Mouse (Mus musculus): ENCODE data around the gene Ldb3. TPM values are rescaled to one million over a fixed set of nuclear protein-coding genes. Genes with fewer than 3 reads are reported as not detected.
A peak's percentile ranks its signal among the peaks of the same experiment; 100 is the strongest.

Ldb3 gene
- polyA plus RNA-seq, 1 experiment from 2014 or later, result 0.68 TPM

- H3K4me2 ChIP-seq (replicated peaks), result no peak overlapping the region
- 83% methylated on average over 17 of the region's 17 CpGs for WGBS
- ATAC-seq (ENCODE audit: low FRiP score), result no peak
Measured at GRCm38 (mm10) chr14:34595596-34596255, 7.2 kb upstream of the Ldb3 start.

GRCm38 (mm10) chr14:34591741-34592535 is 3.5 kb upstream of the Ldb3 start:
- H3K27me3 ChIP-seq (ENCODE audit: control insufficient read depth, insufficient read depth, low read length), result no peaks in the 10 kb centered on the region
- no peak overlapping the region for H3K4me2 ChIP-seq (replicated peaks)
- no peaks in the 10 kb centered on the region for H3K4me1 ChIP-seq (replicated peaks; ENCODE audit: control insufficient read depth, insufficient read depth, low read length)
- DNase-seq (ENCODE audit: low spot score) (no peak), ATAC-seq (ENCODE audit: low FRiP score) (no peak)
- H3K9ac ChIP-seq, result no peak overlapping the region
- H3K4me3 ChIP-seq (replicated peaks; ENCODE audit: low read length), result no peak overlapping the region
- H3K27ac ChIP-seq, result no peak overlapping the region
- no peaks in the 10 kb centered on the region for H3K36me3 ChIP-seq (replicated peaks; ENCODE audit: control insufficient read depth, insufficient read depth)
- WGBS, result 74% methylated on average over 15 of the region's 15 CpGs
- H3K9me3 ChIP-seq (ENCODE audit: control insufficient read depth, low read length), result no peaks in the 10 kb centered on the region

More at GRCm38 (mm10) chr14:34595596-34596255, 7.2 kb upstream of the Ldb3 start:
- H3K27me3 ChIP-seq (ENCODE audit: control insufficient read depth, insufficient read depth, low read length), result no peaks in the 10 kb centered on the region
- H3K4me3 ChIP-seq (replicated peaks; ENCODE audit: low read length), result no peak overlapping the region
- no peaks in the 10 kb centered on the region for H3K4me1 ChIP-seq (replicated peaks; ENCODE audit: control insufficient read depth, insufficient read depth, low read length)
- no peak overlapping the region for H3K9ac ChIP-seq
- no peak for DNase-seq (ENCODE audit: low spot score)
- no peak overlapping the region for H3K27ac ChIP-seq
- H3K36me3 ChIP-seq (replicated peaks; ENCODE audit: control insufficient read depth, insufficient read depth), result no peaks in the 10 kb centered on the region
- no peaks in the 10 kb centered on the region for H3K9me3 ChIP-seq (ENCODE audit: control insufficient read depth, low read length)

GRCm38 (mm10) chr14:34590743-34591675 is 2.5 kb upstream of the Ldb3 start:
- Histone ChIP-seq H3K9me3 (ENCODE audit: control insufficient read depth, low read length) (no peaks in the 10 kb centered on the region), H3K36me3 (replicated peaks; ENCODE audit: control insufficient read depth, insufficient read depth) (no peaks in the 10 kb centered on the region), H3K4me3 (replicated peaks; ENCODE audit: low read length) (no peak overlapping the region), H3K27me3 (ENCODE audit: control insufficient read depth, insufficient read depth, low read length) (no peaks in the 10 kb centered on the region), H3K9ac (no peak overlapping the region), H3K27ac (no peak overlapping the region), H3K4me1 (replicated peaks; ENCODE audit: control insufficient read depth, insufficient read depth, low read length) (no peaks in the 10 kb centered on the region), H3K4me2 (replicated peaks) (0 out of 2 replicates have a peak overlapping the region, but pooled peaks have one; percentile 10)
- ATAC-seq (ENCODE audit: low FRiP score) (no peak), DNase-seq (ENCODE audit: low spot score) (no peak)
- WGBS, result 57% methylated on average over 24 of the region's 24 CpGs

GRCm38 (mm10) chr14:34590017-34590570 is 1.6 kb upstream of the Ldb3 start:
- Histone ChIP-seq H3K9me3 (ENCODE audit: control insufficient read depth, low read length) (no peaks in the 10 kb centered on the region), H3K4me2 (replicated peaks) (no peak overlapping the region), H3K4me3 (replicated peaks; ENCODE audit: low read length) (no peak overlapping the region), H3K36me3 (replicated peaks; ENCODE audit: control insufficient read depth, insufficient read depth) (no peaks in the 10 kb centered on the region), H3K4me1 (replicated peaks; ENCODE audit: control insufficient read depth, insufficient read depth, low read length) (no peaks in the 10 kb centered on the region), H3K27ac (no peak overlapping the region), H3K9ac (no peak overlapping the region), H3K27me3 (ENCODE audit: control insufficient read depth, insufficient read depth, low read length) (no peaks in the 10 kb centered on the region)
- 86% methylated on average over 5 of the region's 5 CpGs for WGBS
- ATAC-seq (ENCODE audit: low FRiP score) (no peak), DNase-seq (ENCODE audit: low spot score) (no peak)

GRCm38 (mm10) chr14:34589185-34589713 is 767 bp upstream of the Ldb3 start:
- Histone ChIP-seq H3K36me3 (replicated peaks; ENCODE audit: control insufficient read depth, insufficient read depth) (no peaks in the 10 kb centered on the region), H3K4me1 (replicated peaks; ENCODE audit: control insufficient read depth, insufficient read depth, low read length) (no peaks in the 10 kb centered on the region), H3K27me3 (ENCODE audit: control insufficient read depth, insufficient read depth, low read length) (no peaks in the 10 kb centered on the region), H3K4me3 (replicated peaks; ENCODE audit: low read length) (no peak overlapping the region), H3K27ac (no peak overlapping the region), H3K9ac (no peak overlapping the region), H3K4me2 (replicated peaks) (no peak overlapping the region), H3K9me3 (ENCODE audit: control insufficient read depth, low read length) (no peaks in the 10 kb centered on the region)
- WGBS, result 93% methylated on average over 8 of the region's 8 CpGs
- ATAC-seq (ENCODE audit: low FRiP score) (no peak), DNase-seq (ENCODE audit: low spot score) (no peak)

GRCm38 (mm10) chr14:34588005-34588404 is 477 bp downstream of the Ldb3 start:
- no peaks in the 10 kb centered on the region for H3K9me3 ChIP-seq (ENCODE audit: control insufficient read depth, low read length)
- no peak overlapping the region for H3K27ac ChIP-seq
- no peaks in the 10 kb centered on the region for H3K36me3 ChIP-seq (replicated peaks; ENCODE audit: control insufficient read depth, insufficient read depth)
- WGBS, result 77% methylated on average over 5 of the region's 5 CpGs
- no peak overlapping the region for H3K4me2 ChIP-seq (replicated peaks)
- H3K27me3 ChIP-seq (ENCODE audit: control insufficient read depth, insufficient read depth, low read length), result no peaks in the 10 kb centered on the region
- DNase-seq (ENCODE audit: low spot score) (no peak), ATAC-seq (ENCODE audit: low FRiP score) (no peak)
- H3K9ac ChIP-seq, result no peak overlapping the region
- H3K4me1 ChIP-seq (replicated peaks; ENCODE audit: control insufficient read depth, insufficient read depth, low read length), result no peaks in the 10 kb centered on the region
- no peak overlapping the region for H3K4me3 ChIP-seq (replicated peaks; ENCODE audit: low read length)

- no peak overlapping the region for H3K4me3 ChIP-seq (replicated peaks; ENCODE audit: low read length)
- H3K4me2 ChIP-seq (replicated peaks), result no peak overlapping the region
- no peaks in the 10 kb centered on the region for H3K36me3 ChIP-seq (replicated peaks; ENCODE audit: control insufficient read depth, insufficient read depth)
- 90% methylated on average over 3 of the region's 3 CpGs for WGBS
- no peaks in the 10 kb centered on the region for H3K9me3 ChIP-seq (ENCODE audit: control insufficient read depth, low read length)
- no peak for ATAC-seq (ENCODE audit: low FRiP score)
- H3K9ac ChIP-seq, result no peak overlapping the region
- H3K27me3 ChIP-seq (ENCODE audit: control insufficient read depth, insufficient read depth, low read length), result no peaks in the 10 kb centered on the region
- no peak overlapping the region for H3K27ac ChIP-seq
- H3K4me1 ChIP-seq (replicated peaks; ENCODE audit: control insufficient read depth, insufficient read depth, low read length), result no peaks in the 10 kb centered on the region
- no peak for DNase-seq (ENCODE audit: low spot score)
Measured at GRCm38 (mm10) chr14:34586871-34587270, 1.6 kb downstream of the Ldb3 start.

- 90% methylated on average over 9 of the region's 9 CpGs for WGBS
- Histone ChIP-seq H3K9me3 (ENCODE audit: control insufficient read depth, low read length) (no peaks in the 10 kb centered on the region), H3K4me3 (replicated peaks; ENCODE audit: low read length) (no peak overlapping the region), H3K4me2 (replicated peaks) (no peak overlapping the region), H3K9ac (no peak overlapping the region), H3K36me3 (replicated peaks; ENCODE audit: control insufficient read depth, insufficient read depth) (no peaks in the 10 kb centered on the region), H3K27me3 (ENCODE audit: control insufficient read depth, insufficient read depth, low read length) (no peaks in the 10 kb centered on the region), H3K4me1 (replicated peaks; ENCODE audit: control insufficient read depth, insufficient read depth, low read length) (no peaks in the 10 kb centered on the region), H3K27ac (no peak overlapping the region)
- ATAC-seq (ENCODE audit: low FRiP score) (no peak), DNase-seq (ENCODE audit: low spot score) (no peak)
Measured at GRCm38 (mm10) chr14:34585358-34586105, 3.0 kb downstream of the Ldb3 start.
